Mouse (Mus musculus) embryonic facial prominence, embryonic 15.5 days (tissue): ENCODE data around the gene Rnase2a. TPM values are rescaled to one million over a fixed set of nuclear protein-coding genes. Genes with fewer than 3 reads are reported as not detected.
A peak's percentile ranks its signal among the peaks of the same experiment; 100 is the strongest.
"Not testable (repeated sequence)": the region's sequence is repeated elsewhere in the genome, so short reads cannot be mapped to it uniquely, and the experiment has no call there.

Experiments
- ATAC-seq: fragments of 200-750 bp; cut with Nextera tagmentation; 2 replicates; pipeline ENCODE4 v1.8.0; 2017; ENCODE audit warnings: low read depth, moderate TSS enrichment; ENCODE audit not compliant: insufficient number of reproducible peaks, low FRiP score, low TSS enrichment
- H3K27ac ChIP-seq: fragments of 300-500 bp; sonication (generic); replicated peaks from 2 replicates; pipeline ENCODE4 v1.5.1; 2015; ENCODE audit warnings: mild to moderate bottlenecking, inconsistent platforms
- H3K27me3 ChIP-seq: fragments of 300-500 bp; sonication (generic); 2 replicates; pipeline ENCODE4 v1.6.1; 2015; ENCODE audit warnings: inconsistent platforms
- H3K36me3 ChIP-seq: fragments of 300-500 bp; sonication (generic); 2 replicates; pipeline ENCODE4 v1.6.1; 2015; ENCODE audit warnings: mild to moderate bottlenecking, inconsistent platforms
- H3K4me1 ChIP-seq: fragments of 300-500 bp; sonication (generic); 2 replicates; pipeline ENCODE4 v1.6.1; 2015; ENCODE audit warnings: inconsistent platforms
- H3K4me2 ChIP-seq: fragments of 300-500 bp; sonication (generic); replicated peaks from 2 replicates; pipeline ENCODE4 v1.6.1; 2015; ENCODE audit warnings: mild to moderate bottlenecking, inconsistent platforms
- H3K4me3 ChIP-seq: fragments of 300-500 bp; sonication (generic); replicated peaks from 2 replicates; pipeline ENCODE4 v1.5.1; 2015; ENCODE audit warnings: mild to moderate bottlenecking, inconsistent platforms
- H3K9ac ChIP-seq: fragments of 300-500 bp; sonication (generic); 2 replicates; pipeline ENCODE4 v1.6.1; 2015; ENCODE audit warnings: inconsistent platforms
- H3K9me3 ChIP-seq: fragments of 300-500 bp; sonication (generic); replicated peaks from 2 replicates; pipeline ENCODE4 v1.6.1; 2016; ENCODE audit warnings: inconsistent platforms
- WGBS: fragments of 180-500 bp; shearing (Covaris S2); methylation state at CpG from one replicate; pipeline ENCODE4 v1.1.7; 2015; 5-methylcytosine and 5-hydroxymethylcytosine counted together
- polyA plus RNA-seq: library from polyadenylated mRNA; unstranded; fragments of >200 nt; fragmentation: Nextera tagmentation; extraction: Ambion mirVana; gene quantifications from 2 replicates; pipeline ENCODE4 v1.2.1, GENCODE M21; 2015

Rnase2a gene
- not detected in 2 replicates for polyA plus RNA-seq

DNA sequence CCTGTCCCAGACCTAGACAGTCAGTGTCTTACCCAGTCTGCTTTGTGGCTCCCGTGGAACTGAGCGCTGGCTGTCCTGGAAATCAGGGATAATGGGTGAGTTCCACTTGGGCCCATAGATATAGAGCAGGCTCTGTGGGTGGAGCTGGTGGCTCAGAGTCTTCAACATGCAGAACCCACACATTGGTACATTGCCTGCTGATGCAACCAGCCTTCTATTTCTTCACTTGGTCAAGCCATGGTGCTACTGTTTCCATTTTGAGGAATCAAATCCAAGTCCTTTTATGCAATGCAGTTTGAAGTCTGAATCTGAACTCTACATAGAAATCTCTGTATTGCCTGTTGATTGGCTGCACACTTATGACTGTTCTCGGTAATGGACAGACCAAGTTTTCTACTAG is at the start of gene Rnase2a:
Gene Rnase2a, minus strand, starts transcription at position 72 of the 400 bp plus-strand sequence.
- Histone ChIP-seq H3K9ac (no peak within 1 kb of the TSS), H3K27ac (no peak within 1 kb of the TSS), H3K4me2 (no peak within 1 kb of the TSS), H3K9me3 (no peaks in the 10 kb centered on the region), H3K36me3 (no peaks in the 10 kb centered on the region), H3K27me3 (no peaks in the 10 kb centered on the region), H3K4me3 (no peak within 1 kb of the TSS), H3K4me1 (no peaks in the 10 kb centered on the region)
- WGBS, result 90% methylated on average over 3 of the region's 3 CpGs
- no peak for ATAC-seq

DNA sequence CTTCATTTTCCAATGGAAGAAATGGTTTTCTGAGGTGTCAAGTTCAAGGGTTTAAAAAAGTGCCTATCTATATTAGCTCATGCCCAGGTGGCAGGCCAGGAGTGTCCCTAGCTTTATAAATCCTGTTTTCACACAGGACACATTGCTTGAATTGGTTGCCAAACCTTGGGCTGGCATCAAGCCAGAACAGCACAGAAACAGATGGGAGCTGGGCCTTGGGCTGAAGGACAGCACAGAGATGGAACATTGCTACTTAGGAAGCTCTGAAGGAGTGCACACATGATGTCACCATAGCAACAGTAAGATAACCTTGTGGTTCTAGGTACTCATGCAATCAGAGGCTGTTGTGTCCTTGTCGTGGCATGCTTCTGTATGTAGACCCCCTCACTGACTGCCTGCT is 35.6 kb upstream of the Rnase2a start:
- Histone ChIP-seq H3K4me2 (no peak overlapping the region), H3K36me3 (no peaks in the 10 kb centered on the region), H3K27me3 (no peaks in the 10 kb centered on the region), H3K9ac (no peak overlapping the region), H3K4me1 (no peaks in the 10 kb centered on the region), H3K9me3 (no peaks in the 10 kb centered on the region), H3K27ac (no peak overlapping the region), H3K4me3 (no peak overlapping the region)
- ATAC-seq, result no peak
- 55% methylated on average over 1 of the region's 1 CpGs for WGBS

DNA sequence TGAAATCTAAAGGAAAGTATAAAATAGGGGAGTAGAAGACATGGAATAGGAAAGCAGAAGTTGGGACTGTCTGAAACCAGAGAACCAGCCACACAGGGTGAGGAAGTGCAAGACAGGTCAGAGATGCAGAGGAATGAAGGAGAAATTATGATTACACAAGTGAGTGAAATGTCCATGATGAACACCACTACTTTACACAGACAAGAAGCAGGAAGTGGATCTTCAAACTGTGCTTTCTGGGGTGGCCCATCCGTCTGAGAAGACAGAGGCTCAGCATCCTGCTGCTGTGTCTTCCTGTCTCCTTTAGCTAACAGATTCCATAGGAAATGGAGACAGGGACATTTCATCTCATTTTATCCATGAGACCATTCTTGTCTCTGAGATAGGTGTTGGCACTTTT is 22.6 kb upstream of the Rnase2a start:
- not testable (repeated sequence) for H3K9me3 ChIP-seq, H3K27ac ChIP-seq, H3K9ac ChIP-seq, H3K4me1 ChIP-seq, H3K27me3 ChIP-seq, H3K4me3 ChIP-seq, H3K36me3 ChIP-seq, H3K4me2 ChIP-seq, ATAC-seq
- 55% methylated on average over 1 of the region's 1 CpGs for WGBS

DNA sequence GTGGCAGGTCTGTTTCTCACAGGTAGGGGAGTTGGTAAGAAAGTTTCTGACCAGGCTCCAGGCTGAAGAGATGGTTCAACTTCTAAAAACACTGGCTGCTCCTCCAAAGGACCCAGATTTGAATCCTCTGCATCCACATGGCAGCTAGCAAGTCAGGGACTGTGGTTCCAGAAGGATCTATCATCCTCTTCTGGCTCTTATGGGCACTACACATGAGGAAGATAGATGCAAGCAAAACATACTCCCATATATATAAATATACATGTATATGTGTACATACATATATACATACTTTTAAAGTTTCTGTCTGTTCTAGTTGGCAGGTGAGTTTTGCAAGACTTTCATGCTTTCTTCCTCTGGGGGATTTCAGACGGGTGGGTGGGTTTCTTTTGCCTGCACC is 12.8 kb upstream of the Rnase2a start:
- ATAC-seq, result no peak
- no peaks in the 10 kb centered on the region for H3K9me3 ChIP-seq
- WGBS, result 83% methylated on average over 1 of the region's 1 CpGs

DNA sequence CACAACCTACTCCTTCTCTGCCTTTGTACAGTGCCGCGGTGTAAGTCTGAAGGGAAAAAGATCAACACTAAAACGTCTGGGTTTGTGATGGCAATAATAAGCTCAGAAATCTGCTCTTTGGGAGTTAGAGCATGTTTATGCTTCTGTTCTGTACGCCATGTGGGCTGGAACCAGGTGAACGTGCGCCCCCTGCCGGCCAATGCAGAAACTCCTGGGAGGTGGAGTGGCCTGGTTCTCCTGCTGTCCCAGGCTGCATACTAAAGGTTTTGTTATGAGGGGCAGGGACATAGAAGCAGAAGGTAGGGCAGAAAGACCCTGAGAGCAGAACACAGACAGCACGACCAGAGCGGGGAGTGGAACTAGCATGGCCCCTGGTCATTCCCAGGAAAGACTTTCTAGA is 10.2 kb upstream of the Rnase2a start:
- no peak overlapping the region for H3K4me3 ChIP-seq
- 3% methylated on average over 9 of the region's 9 CpGs for WGBS
- no peak overlapping the region for H3K9ac ChIP-seq

More for the DNA sequence above, 12.8 kb upstream of the Rnase2a start:
- Histone ChIP-seq H3K4me1 (no peaks in the 10 kb centered on the region), H3K36me3 (no peaks in the 10 kb centered on the region), H3K27me3 (no peaks in the 10 kb centered on the region), H3K27ac (no peak overlapping the region), H3K4me2 (no peak overlapping the region), H3K9ac (no peak overlapping the region), H3K4me3 (no peak overlapping the region)

DNA sequence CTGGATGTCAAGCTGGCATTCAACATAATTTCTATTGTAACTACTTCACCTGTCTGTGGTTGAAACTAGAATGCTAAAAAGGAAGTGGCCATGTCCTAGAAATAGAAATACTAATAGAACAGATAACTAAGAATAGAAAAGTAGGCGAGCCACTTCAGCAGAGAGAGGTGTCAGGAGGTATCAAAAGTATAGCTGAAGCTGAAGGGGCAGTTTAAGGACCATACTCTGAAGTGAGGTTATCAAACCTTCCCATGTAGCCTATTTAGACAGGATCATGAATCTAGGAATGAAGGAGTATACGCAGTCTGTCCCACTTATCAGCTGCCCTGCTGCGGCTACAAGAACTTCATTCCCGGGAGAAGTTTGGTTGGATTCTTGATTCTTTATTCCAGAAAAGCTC is 9.8 kb upstream of the Rnase2a start:
- Histone ChIP-seq H3K4me3 (no peak overlapping the region), H3K27ac (no peak overlapping the region), H3K9ac (no peak overlapping the region), H3K27me3 (no peaks in the 10 kb centered on the region), H3K4me1 (no peaks in the 10 kb centered on the region), H3K36me3 (no peaks in the 10 kb centered on the region), H3K9me3 (no peaks in the 10 kb centered on the region), H3K4me2 (peak overlapping the region; percentile 28)
- WGBS, result 58% methylated on average over 4 of the region's 4 CpGs
- no peak for ATAC-seq

More for the DNA sequence above, 10.2 kb upstream of the Rnase2a start:
- H3K27me3 ChIP-seq, result no peaks in the 10 kb centered on the region
- no peak overlapping the region for H3K27ac ChIP-seq
- no peaks in the 10 kb centered on the region for H3K36me3 ChIP-seq
- H3K9me3 ChIP-seq, result no peaks in the 10 kb centered on the region
- peak; percentile 67; the same call in 1 of the 2 replicates for ATAC-seq
- H3K4me1 ChIP-seq, result no peaks in the 10 kb centered on the region
- peak overlapping the region; percentile 28 for H3K4me2 ChIP-seq

DNA sequence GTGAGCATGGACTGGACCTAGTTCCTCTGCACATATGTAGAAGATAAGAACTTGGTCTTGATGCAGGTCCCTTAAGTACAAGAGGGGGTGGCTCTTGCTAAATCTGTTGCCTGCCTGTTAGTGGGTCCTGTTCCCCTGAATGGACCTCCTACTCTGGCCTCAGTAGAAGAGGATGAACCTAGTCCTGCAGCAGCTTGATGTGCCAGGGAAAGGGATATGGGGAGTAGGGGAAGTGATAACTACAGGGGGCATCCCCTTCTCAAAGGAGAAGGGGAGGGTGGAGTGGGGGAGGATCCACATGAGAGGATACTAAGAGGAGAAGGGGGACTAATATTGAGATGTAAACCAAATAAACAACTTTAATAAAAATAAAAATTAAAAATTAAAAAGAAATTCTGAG is 6.5 kb upstream of the Rnase2a start:
- Histone ChIP-seq H3K27ac (no peak overlapping the region), H3K27me3 (no peaks in the 10 kb centered on the region), H3K4me3 (no peak overlapping the region), H3K9me3 (no peaks in the 10 kb centered on the region), H3K4me2 (no peak overlapping the region), H3K9ac (no peak overlapping the region), H3K36me3 (no peaks in the 10 kb centered on the region), H3K4me1 (no peaks in the 10 kb centered on the region)
- ATAC-seq, result no peak

DNA sequence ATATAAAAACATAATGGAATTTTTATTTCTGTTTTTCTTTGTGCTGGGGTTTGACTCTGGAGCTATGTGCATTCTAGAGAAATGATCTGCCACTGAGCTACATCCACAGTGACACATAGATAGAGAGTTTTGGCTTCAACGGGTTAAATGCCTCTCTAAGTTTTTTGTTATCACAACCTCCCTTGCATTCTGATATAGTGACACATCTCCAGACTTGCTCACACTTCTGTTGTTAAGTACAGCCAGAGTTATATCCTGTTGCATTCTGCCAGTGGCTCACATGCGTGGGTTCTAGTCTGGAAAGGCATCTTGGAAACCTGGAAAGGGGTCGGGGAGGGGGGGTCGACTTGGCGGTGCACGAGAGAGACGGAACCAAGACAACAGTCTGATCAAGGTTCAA is 3.8 kb upstream of the Rnase2a start:
- no peak for ATAC-seq
- WGBS, result 87% methylated on average over 7 of the region's 7 CpGs
- Histone ChIP-seq H3K36me3 (no peaks in the 10 kb centered on the region), H3K4me3 (no peak overlapping the region), H3K4me2 (no peak overlapping the region), H3K9me3 (no peaks in the 10 kb centered on the region), H3K4me1 (no peaks in the 10 kb centered on the region), H3K9ac (no peak overlapping the region), H3K27ac (no peak overlapping the region), H3K27me3 (no peaks in the 10 kb centered on the region)

DNA sequence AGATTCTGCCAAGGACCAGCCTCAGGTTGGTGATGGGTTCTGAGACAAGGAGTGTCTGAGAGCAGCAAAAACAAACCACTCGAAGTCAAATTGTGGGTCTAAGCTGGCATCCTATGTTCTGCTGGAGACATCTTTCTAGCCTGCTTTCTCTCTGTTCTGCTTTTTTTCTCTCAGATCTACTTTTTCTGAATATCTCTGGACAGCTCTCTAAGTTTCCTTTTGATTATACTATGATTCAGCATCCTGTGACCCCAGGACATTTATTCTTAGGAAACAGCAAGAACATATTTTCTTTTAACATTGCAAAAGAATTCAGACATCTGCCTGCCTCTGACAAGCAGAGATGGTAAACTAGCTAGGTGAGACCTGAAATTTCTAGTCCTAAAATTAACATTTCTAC is 2.3 kb downstream of the Rnase2a start:
- H3K4me1 ChIP-seq, result no peaks in the 10 kb centered on the region
- H3K4me3 ChIP-seq, result no peak overlapping the region
- 74% methylated on average over 1 of the region's 1 CpGs for WGBS
- H3K4me2 ChIP-seq, result no peak overlapping the region
- H3K36me3 ChIP-seq, result no peaks in the 10 kb centered on the region
- no peak overlapping the region for H3K27ac ChIP-seq
- H3K27me3 ChIP-seq, result no peaks in the 10 kb centered on the region
- no peak for ATAC-seq
- H3K9me3 ChIP-seq, result no peaks in the 10 kb centered on the region
- H3K9ac ChIP-seq, result no peak overlapping the region

DNA sequence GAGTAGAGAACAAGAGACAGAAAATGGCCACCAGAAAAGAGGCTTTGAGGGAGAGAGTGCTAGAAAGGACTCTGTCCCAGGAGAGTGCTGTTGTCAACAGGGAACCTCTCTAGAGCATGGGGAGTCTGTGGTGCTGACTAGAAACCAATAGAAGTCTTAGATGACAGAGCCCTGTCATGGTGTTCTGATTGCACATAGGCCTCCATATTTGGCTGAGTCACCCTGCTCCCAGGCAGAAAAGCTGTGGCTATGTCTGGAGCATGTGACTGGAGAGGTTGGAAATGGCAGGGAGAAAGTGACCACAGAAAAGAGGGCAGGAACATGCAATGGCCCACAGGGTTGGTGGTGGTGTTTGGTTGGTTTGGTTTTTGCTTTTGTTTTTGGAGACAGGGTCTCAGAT is 3.7 kb downstream of the Rnase2a start:
- H3K4me2 ChIP-seq, H3K4me1 ChIP-seq, H3K9ac ChIP-seq, ATAC-seq, H3K36me3 ChIP-seq, H3K27me3 ChIP-seq, H3K27ac ChIP-seq, H3K4me3 ChIP-seq, H3K9me3 ChIP-seq: not testable (repeated sequence)

DNA sequence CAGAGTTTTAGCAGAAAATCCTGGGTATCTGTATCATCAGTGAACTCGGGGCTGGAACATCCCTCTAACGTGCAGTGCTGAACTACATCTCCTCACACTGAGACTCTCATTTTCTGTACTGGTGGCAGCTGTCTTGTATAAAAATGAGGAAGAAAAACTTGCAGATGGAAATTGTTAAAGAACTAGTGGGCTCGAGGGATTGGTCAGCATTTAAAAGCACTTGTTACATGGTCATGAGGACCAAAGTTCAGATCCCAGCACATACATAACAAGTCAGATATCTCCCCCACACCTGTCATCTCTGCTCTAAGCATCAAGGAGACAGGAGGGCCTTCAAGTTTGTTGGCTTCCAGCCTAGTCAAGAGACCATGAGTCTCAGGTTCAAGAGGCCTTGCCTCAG is 5.6 kb downstream of the Rnase2a start:
- no peaks in the 10 kb centered on the region for H3K36me3 ChIP-seq
- no peaks in the 10 kb centered on the region for H3K9me3 ChIP-seq
- ATAC-seq, result no peak
- WGBS, result 64% methylated on average over 3 of the region's 3 CpGs
- H3K9ac ChIP-seq, result no peak overlapping the region
- no peak overlapping the region for H3K4me2 ChIP-seq
- no peak overlapping the region for H3K4me3 ChIP-seq
- H3K27me3 ChIP-seq, result no peaks in the 10 kb centered on the region
- H3K27ac ChIP-seq, result no peak overlapping the region
- H3K4me1 ChIP-seq, result no peaks in the 10 kb centered on the region

DNA sequence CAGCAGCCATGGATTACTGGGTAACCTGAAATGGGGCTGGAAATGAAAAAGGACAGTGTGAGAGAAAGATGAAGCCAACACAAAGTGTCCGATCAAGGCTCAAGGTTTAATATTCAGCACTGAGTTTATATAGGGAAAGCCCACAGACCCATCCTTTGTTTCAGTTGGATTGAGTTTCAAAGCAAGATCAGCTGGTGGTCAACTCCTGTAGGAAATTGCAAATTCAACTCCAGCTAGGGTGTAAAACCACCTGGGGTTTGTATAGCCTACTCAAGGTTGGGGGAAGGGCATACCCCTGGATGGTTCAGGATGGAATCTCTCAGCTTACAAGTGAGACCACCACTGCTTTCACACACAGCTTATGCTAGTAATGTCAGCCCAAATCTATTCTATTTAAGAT is 8.2 kb downstream of the Rnase2a start:
- ATAC-seq, result no peak
- Histone ChIP-seq H3K9ac (no peak overlapping the region), H3K4me2 (no peak overlapping the region), H3K4me1 (no peaks in the 10 kb centered on the region), H3K36me3 (no peaks in the 10 kb centered on the region), H3K27me3 (no peaks in the 10 kb centered on the region), H3K27ac (no peak overlapping the region), H3K9me3 (no peaks in the 10 kb centered on the region), H3K4me3 (no peak overlapping the region)
- 84% methylated on average over 1 of the region's 1 CpGs for WGBS
